Mouse (Mus musculus): ENCODE measurements around the gene Cd28. TPM values are rescaled to one million over a fixed set of nuclear protein-coding genes. Genes with fewer than 3 reads are reported as not detected.
"Not testable (repeated sequence)": the region's sequence is repeated elsewhere in the genome, so short reads cannot be mapped to it uniquely, and the experiment has no call there.

Cd28 gene
- polyA plus RNA-seq, 2 experiments from 2014 or later: 257 to 298 TPM

- ATAC-seq: no peak
Measured at GRCm38 (mm10) chr1:60803128-60803824, 86.7 kb downstream of the Cd28 start.

GRCm38 (mm10) chr1:60803825-60804696 lies 87.5 kb downstream of the Cd28 start:
- ATAC-seq: no peak

GRCm38 (mm10) chr1:60805178-60805577 lies 88.6 kb downstream of the Cd28 start:
- no peak for ATAC-seq

GRCm38 (mm10) chr1:60807748-60808147 lies 91.1 kb downstream of the Cd28 start:
- ATAC-seq: no peak

- ATAC-seq: no peak
Measured at GRCm38 (mm10) chr1:60808466-60808865, 91.9 kb downstream of the Cd28 start.

- no peak for ATAC-seq
Measured at GRCm38 (mm10) chr1:60809166-60809565, 92.6 kb downstream of the Cd28 start.

- ATAC-seq: no peak
Measured at GRCm38 (mm10) chr1:60810821-60811220, 94.2 kb downstream of the Cd28 start.

GRCm38 (mm10) chr1:60811998-60812397 lies 95.4 kb downstream of the Cd28 start:
- ATAC-seq: no peak

GRCm38 (mm10) chr1:60813411-60813810 lies 96.8 kb downstream of the Cd28 start:
- ATAC-seq: peak; percentile 54

GRCm38 (mm10) chr1:60815912-60816311 lies 99.3 kb downstream of the Cd28 start:
- ATAC-seq: no peak

- not testable (repeated sequence) for ATAC-seq
Measured at GRCm38 (mm10) chr1:60818491-60818890, 101.9 kb downstream of the Cd28 start.

GRCm38 (mm10) chr1:60819993-60820392 lies 103.4 kb downstream of the Cd28 start:
- ATAC-seq: no peak

- ATAC-seq: no peak
Measured at GRCm38 (mm10) chr1:60820981-60821380, 104.4 kb downstream of the Cd28 start.

- no peak for ATAC-seq
Measured at GRCm38 (mm10) chr1:60821590-60821989, 105.0 kb downstream of the Cd28 start.

Other genes starting within 250 kb of the Cd28 start
- 1 to 10 TPM; 4.1 to 6.8 TPM for gene Raph1, start 149.7 kb upstream of the Cd28 start, polyA plus RNA-seq (2017; shearing (Covaris generic))
- 100 to 1,000 TPM; 242 to 284 TPM for gene Ctla4, start 170.2 kb downstream of the Cd28 start, polyA plus RNA-seq (2017; shearing (Covaris generic))

Measured in activated CD4-positive, CD25-positive, alpha-beta regulatory T cell, adult 4 months (primary cell).